Mouse (Mus musculus) MEL (cell line): Measurements from ENCODE around the gene Ezh1. TPM values are rescaled to one million over a fixed set of nuclear protein-coding genes. Genes with fewer than 3 reads are reported as not detected.

Source experiments
- DNase-seq: peaks from one replicate; pipeline ENCODE4 v3.0.0; 2011; ENCODE audit warnings: low read depth, low spot score
- H3K27ac ChIP-seq: 2 replicates; pipeline ENCODE4 v1.5.1; 2012; ENCODE audit warnings: low read depth, mild to moderate bottlenecking, control low read depth, low read length, moderate library complexity; ENCODE audit not compliant: control insufficient read depth
- H3K27me3 ChIP-seq, 2 experiments: fragments of 150-350 bp in 1 of 2; sonication (generic) in 1 of 2; 2 replicates each; pipeline ENCODE4 v1.6.1; 2012; ENCODE audit warnings: low read length in 2 of 2, mild to moderate bottlenecking in 2 of 2, improper control_type of control experiment in 1 of 2, moderate library complexity in 1 of 2; ENCODE audit not compliant: insufficient read depth in 2 of 2, control insufficient read depth in 1 of 2
- H3K36me3 ChIP-seq, 2 experiments: 2 replicates each; pipeline ENCODE4 v1.6.1; 2012 to 2014; ENCODE audit warnings: low read length in 2 of 2, improper control_type of control experiment in 1 of 2, inconsistent platforms in 1 of 2, mild to moderate bottlenecking in 1 of 2; ENCODE audit not compliant: insufficient read depth in 2 of 2, control insufficient read depth in 1 of 2
- H3K4me1 ChIP-seq, 2 experiments: fragments of 150-350 bp in 1 of 2; sonication (generic) in 1 of 2; 2 replicates each; pipeline ENCODE4 v1.6.1; 2012; ENCODE audit warnings: low read length in 2 of 2, improper control_type of control experiment in 1 of 2, mild to moderate bottlenecking in 1 of 2; ENCODE audit not compliant: insufficient read depth in 2 of 2, control insufficient read depth in 1 of 2
- H3K4me3 ChIP-seq, 2 experiments: fragments of 150-350 bp in 1 of 2; sonication (generic) in 1 of 2; 2 replicates each; pipeline ENCODE4 v1.5.1; 2012; ENCODE audit warnings: low read depth in 2 of 2, low read length in 2 of 2, mild to moderate bottlenecking in 2 of 2, moderate library complexity in 2 of 2, control low read depth in 1 of 2, improper control_type of control experiment in 1 of 2; ENCODE audit not compliant: control insufficient read depth in 1 of 2, insufficient read depth in 1 of 2
- H3K79me2 ChIP-seq: 2 replicates; pipeline ENCODE4 v1.6.1; 2012; ENCODE audit warnings: mild to moderate bottlenecking, low read length, moderate library complexity; ENCODE audit not compliant: control insufficient read depth, poor library complexity, insufficient read depth
- H3K9ac ChIP-seq: 2 replicates; pipeline ENCODE4 v1.6.1; 2012; ENCODE audit warnings: low read depth, mild to moderate bottlenecking, control low read depth, low read length, moderate library complexity; ENCODE audit not compliant: control insufficient read depth, poor library complexity, severe bottlenecking
- H3K9me3 ChIP-seq: fragments of 150-350 bp; sonication (generic); replicated peaks from 2 replicates; pipeline ENCODE4 v1.6.1; 2012; ENCODE audit warnings: mild to moderate bottlenecking, low read length, improper control_type of control experiment, moderate library complexity; ENCODE audit not compliant: insufficient read depth
- BHLHE40 ChIP-seq: IDR thresholded peaks from 2 replicates; pipeline ENCODE4 v1.6.1; 2012; ENCODE audit warnings: low read depth, mild to moderate bottlenecking, inconsistent platforms, low read length, improper control_type of control experiment, borderline replicate concordance
- CTCF ChIP-seq, 3 experiments: IDR thresholded peaks in 2 of 3; conservative IDR thresholded peaks in 1 of 3; 2 replicates each; pipeline ENCODE4 v1.5.1; 2011 to 2012; ENCODE audit warnings: low read length in 3 of 3, low read depth in 2 of 3, mild to moderate bottlenecking in 2 of 3, improper control_type of control experiment in 1 of 3, inconsistent platforms in 1 of 3, mixed read lengths in 1 of 3, moderate library complexity in 1 of 3; ENCODE audit not compliant: control insufficient read depth in 1 of 3, insufficient read depth in 1 of 3, poor library complexity in 1 of 3, severe bottlenecking in 1 of 3
- E2F4 ChIP-seq: IDR thresholded peaks from 2 replicates; pipeline ENCODE4 v1.6.1; 2011; ENCODE audit warnings: low read depth, low read length, improper control_type of control experiment, borderline replicate concordance
- EP300 ChIP-seq, 2 experiments: IDR thresholded peaks; 2 replicates each; pipeline ENCODE4 v1.6.1; 2011; ENCODE audit warnings: improper control_type of control experiment in 2 of 2, low read length in 2 of 2, low read depth in 1 of 2, mild to moderate bottlenecking in 1 of 2
- GATA1 ChIP-seq: IDR thresholded peaks from 2 replicates; pipeline ENCODE4 v1.6.1; 2011; ENCODE audit warnings: low read depth, low read length, improper control_type of control experiment
- HCFC1 ChIP-seq: IDR thresholded peaks from 2 replicates; pipeline ENCODE4 v1.6.1; 2012; ENCODE audit warnings: low read depth, mild to moderate bottlenecking, inconsistent platforms, low read length, improper control_type of control experiment, moderate library complexity
- JUND ChIP-seq: IDR thresholded peaks from 2 replicates; pipeline ENCODE4 v1.6.1; 2011; ENCODE audit warnings: low read depth, mild to moderate bottlenecking, improper control_type of control experiment, low read length
- MAX ChIP-seq: IDR thresholded peaks from 2 replicates; pipeline ENCODE4 v1.6.1; 2011; ENCODE audit warnings: low read length, improper control_type of control experiment
- MAZ ChIP-seq: IDR thresholded peaks from 2 replicates; pipeline ENCODE4 v1.6.1; 2012; ENCODE audit warnings: low read depth, mild to moderate bottlenecking, inconsistent platforms, low read length, improper control_type of control experiment
- MXI1 ChIP-seq: IDR thresholded peaks from 2 replicates; pipeline ENCODE4 v1.6.1; 2011; ENCODE audit warnings: mild to moderate bottlenecking, low read depth, low read length, improper control_type of control experiment
- MYB ChIP-seq: IDR thresholded peaks from 2 replicates; pipeline ENCODE4 v1.6.1; 2011; ENCODE audit warnings: mild to moderate bottlenecking, low read depth, low read length, improper control_type of control experiment
- NRF1 ChIP-seq: IDR thresholded peaks from 2 replicates; pipeline ENCODE4 v1.6.1; 2014; ENCODE audit warnings: low read depth, mild to moderate bottlenecking, inconsistent platforms, low read length, improper control_type of control experiment, moderate library complexity; ENCODE audit not compliant: poor library complexity, insufficient read depth, severe bottlenecking
- POLR2A ChIP-seq, 2 experiments: IDR thresholded peaks; 2 replicates each; pipeline ENCODE4 v1.6.1; 2011 to 2012; ENCODE audit warnings: low read length in 2 of 2, mild to moderate bottlenecking in 2 of 2, control low read depth in 1 of 2, improper control_type of control experiment in 1 of 2, low read depth in 1 of 2, moderate library complexity in 1 of 2; ENCODE audit not compliant: control insufficient read depth in 1 of 2, insufficient read depth in 1 of 2, poor library complexity in 1 of 2
- POLR2AphosphoS2 ChIP-seq: IDR thresholded peaks from 2 replicates; pipeline ENCODE4 v1.6.1; 2011; ENCODE audit warnings: low read length, improper control_type of control experiment
- RAD21 ChIP-seq: IDR thresholded peaks from 2 replicates; pipeline ENCODE4 v1.6.1; 2011; ENCODE audit warnings: mild to moderate bottlenecking, low read depth, low read length, improper control_type of control experiment
- RCOR1 ChIP-seq: IDR thresholded peaks from 2 replicates; pipeline ENCODE4 v1.6.1; 2012; ENCODE audit warnings: low read depth, mild to moderate bottlenecking, inconsistent platforms, low read length, improper control_type of control experiment
- SIN3A ChIP-seq: IDR thresholded peaks from 2 replicates; pipeline ENCODE4 v1.6.1; 2012; ENCODE audit warnings: low read length, improper control_type of control experiment, inconsistent platforms
- SMC3 ChIP-seq: IDR thresholded peaks from 2 replicates; pipeline ENCODE4 v1.6.1; 2011; ENCODE audit warnings: low read depth, low read length, improper control_type of control experiment
- TCF12 ChIP-seq: IDR thresholded peaks from 2 replicates; pipeline ENCODE4 v1.6.1; 2014; ENCODE audit warnings: low read depth, mild to moderate bottlenecking, inconsistent platforms, low read length, improper control_type of control experiment, moderate library complexity
- UBTF ChIP-seq: IDR thresholded peaks from 2 replicates; pipeline ENCODE4 v1.6.1; 2012; ENCODE audit warnings: low read depth, mild to moderate bottlenecking, inconsistent platforms, low read length, improper control_type of control experiment, moderate library complexity, borderline replicate concordance; ENCODE audit not compliant: insufficient read depth
- ZC3H11A ChIP-seq: IDR thresholded peaks from 2 replicates; pipeline ENCODE4 v1.6.1; 2012; ENCODE audit warnings: low read depth, mild to moderate bottlenecking, inconsistent platforms, low read length, improper control_type of control experiment
- ZKSCAN1 ChIP-seq: IDR thresholded peaks from 2 replicates; pipeline ENCODE4 v1.6.1; 2012; ENCODE audit warnings: low read depth, mild to moderate bottlenecking, inconsistent platforms, low read length, improper control_type of control experiment, moderate library complexity
- ZMIZ1 ChIP-seq: IDR thresholded peaks from 2 replicates; pipeline ENCODE4 v1.6.1; 2012; ENCODE audit warnings: low read depth, mild to moderate bottlenecking, inconsistent platforms, low read length, improper control_type of control experiment, moderate library complexity
- ZNF384 ChIP-seq: IDR thresholded peaks from 2 replicates; pipeline ENCODE4 v1.6.1; 2012; ENCODE audit warnings: low read depth, mild to moderate bottlenecking, inconsistent platforms, low read length, improper control_type of control experiment
- polyA plus RNA-seq, 2 experiments: library from polyadenylated mRNA; stranded (reverse) in 1 of 2; unstranded in 1 of 2; fragments of >175 nt in 1 of 2; fragments of >200 nt in 1 of 2; gene quantifications; 2 replicates each; pipeline versions ENCODE4 v1.2.1 to v1.2.4; 2012; ENCODE audit warnings: low replicate concordance in 2 of 2, low read depth in 1 of 2; ENCODE audit not compliant: insufficient read length in 2 of 2, insufficient read depth in 1 of 2, missing spikeins in 1 of 2
- total RNA-seq: library from RNA; depleted of rRNA; stranded (reverse); fragments of 300-350 nt; gene quantifications from 2 replicates; pipeline ENCODE4 v1.2.3, GENCODE M21; 2012

The Ezh1 gene
- total and polyA plus RNA-seq, 3 experiments = 5.0 to 8.4 TPM; not detected in 1

DNA sequence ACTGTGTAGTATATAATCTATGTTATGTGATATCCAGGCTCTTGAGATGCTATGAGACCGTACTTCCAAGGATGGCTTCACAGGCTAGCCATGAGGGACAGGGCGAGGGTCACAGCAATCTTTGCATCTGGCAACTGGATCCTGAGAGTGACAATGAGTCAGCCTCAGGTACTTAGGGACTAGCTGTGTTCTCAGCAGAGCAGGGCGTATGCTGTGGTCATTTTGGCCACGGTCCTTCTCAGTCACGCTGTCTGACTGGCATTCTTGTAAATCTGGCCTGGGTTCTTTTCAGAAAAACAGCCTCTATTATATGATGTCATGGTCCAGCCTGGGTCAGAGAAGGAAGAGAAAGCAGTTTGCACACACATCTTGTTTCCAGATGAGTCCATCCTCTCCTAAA, 10.5 kb upstream of the Ezh1 start:
- Histone ChIP-seq H3K9ac (no peak overlapping the region), H3K36me3 (peaks cover 0 to 9% of the 10 kb centered on the region in 2 experiments; a peak in 2 of 4 replicates), H3K79me2 (no peaks in the 10 kb centered on the region), H3K9me3 (no peaks in the 10 kb centered on the region), H3K27ac (no peak overlapping the region), H3K4me1 (peaks cover 0 to 6% of the 10 kb centered on the region in 2 experiments; a peak in 3 of 4 replicates), H3K27me3 (peaks cover 0 to 9% of the 10 kb centered on the region in 2 experiments), H3K4me3 (no peak overlapping the region)
- TF ChIP-seq ZKSCAN1 = no peak
- no peak for TF ChIP-seq ZC3H11A
- TF ChIP-seq POLR2A (IDR thresholded peaks at IDR 0.05; ENCODE audit: control insufficient read depth in 1 of 2, insufficient read depth in 1 of 2, low read depth in 1 of 2, low read length in 2 of 2, poor library complexity in 1 of 2) = no peak
- TF ChIP-seq TCF12 = no peak
- no peak for TF ChIP-seq MAZ
- TF ChIP-seq E2F4 = no peak
- no peak for TF ChIP-seq MAX
- TF ChIP-seq BHLHE40 = no peak
- TF ChIP-seq ZNF384 = no peak
- TF ChIP-seq RAD21 = no peak
- no peak for TF ChIP-seq ZMIZ1
- TF ChIP-seq HCFC1 = no peak
- no peak for TF ChIP-seq POLR2AphosphoS2
- no peak for TF ChIP-seq MXI1
- no peak for TF ChIP-seq GATA1
- no peak for TF ChIP-seq UBTF
- TF ChIP-seq JUND = no peak
- TF ChIP-seq RCOR1 = no peak
- no peak for TF ChIP-seq EP300 (IDR thresholded peaks at IDR 0.05; ENCODE audit: low read depth in 1 of 2, low read length in 2 of 2)
- no peak for TF ChIP-seq NRF1
- DNase-seq = no peak

DNA sequence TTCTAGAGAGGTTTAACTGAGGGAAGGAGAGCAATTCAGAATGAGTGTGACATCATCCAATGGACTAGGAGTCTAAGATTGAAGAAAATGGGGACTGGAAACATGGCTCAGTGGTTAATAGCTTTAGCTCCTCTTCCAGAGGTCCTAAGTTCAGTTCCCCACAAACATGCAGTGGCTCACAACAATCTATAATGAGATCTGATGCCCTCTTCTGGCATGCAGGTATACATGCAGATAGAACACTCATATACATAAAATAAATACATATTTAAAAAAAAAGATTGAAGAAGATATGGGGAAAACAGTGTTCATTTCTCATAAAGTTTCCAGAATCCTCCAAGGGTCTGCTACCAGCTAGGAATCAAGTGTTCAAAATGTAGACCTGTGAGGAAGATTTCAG, 9.2 kb upstream of the Ezh1 start:
- peaks cover 0 to 9% of the 10 kb centered on the region in 2 experiments; a peak in 3 of 4 replicates for H3K27me3 ChIP-seq
- TF ChIP-seq MYB = no peak
- TF ChIP-seq BHLHE40 = no peak
- TF ChIP-seq SIN3A = no peak
- TF ChIP-seq MXI1 = no peak
- TF ChIP-seq CTCF (IDR thresholded peaks at IDR 0.05 in 2 of 3, conservative IDR thresholded peaks at IDR 0.05 in 1 of 3; ENCODE audit: control insufficient read depth in 1 of 3, insufficient read depth in 1 of 3, low read depth in 2 of 3, low read length in 3 of 3, poor library complexity in 1 of 3, severe bottlenecking in 1 of 3) = peak in 1 of 3 experiments; percentile 36; a peak in 2 of 6 replicates
- peak; percentile 4; the same call in 1 of the 2 replicates for TF ChIP-seq RAD21
- TF ChIP-seq SMC3 = peak; percentile 51
- no peak for TF ChIP-seq ZMIZ1
- no peak for TF ChIP-seq JUND
- TF ChIP-seq ZC3H11A = no peak
- TF ChIP-seq, all 39 proteins: peak for 3

More for the DNA sequence above, 9.2 kb upstream of the Ezh1 start:
- Histone ChIP-seq H3K9me3 (no peaks in the 10 kb centered on the region), H3K4me1 (peaks cover 0 to 14% of the 10 kb centered on the region in 2 experiments; a peak in 3 of 4 replicates), H3K27ac (no peak overlapping the region), H3K36me3 (peaks cover 0 to 13% of the 10 kb centered on the region in 2 experiments; a peak in 2 of 4 replicates), H3K4me3 (no peak overlapping the region), H3K9ac (no peak overlapping the region), H3K79me2 (no peaks in the 10 kb centered on the region)
- no peak for DNase-seq
